Mouse (Mus musculus): Measurements from ENCODE around the gene Ccl3.

DNA sequence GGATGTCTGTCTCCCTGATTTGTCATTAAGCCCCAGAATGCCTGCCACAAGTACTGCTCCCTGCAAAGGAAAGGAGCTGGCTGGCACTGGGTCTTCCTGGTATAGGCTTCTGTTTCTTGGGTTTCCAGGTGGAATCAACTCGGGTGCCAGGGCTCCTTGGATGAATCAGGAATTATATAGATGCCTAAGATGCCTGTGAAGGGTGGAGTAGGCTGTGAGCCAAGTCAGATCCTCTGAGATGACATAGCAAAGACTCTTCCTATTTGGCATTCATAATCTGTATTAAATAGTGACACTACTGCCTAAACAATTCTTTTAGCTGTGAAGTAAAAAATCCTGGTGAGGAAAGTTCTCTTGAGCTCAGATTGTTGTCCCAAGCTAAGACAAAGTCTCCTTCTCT lies 42.8 kb downstream of the Ccl3 start:
- no peak for TF ChIP-seq CTCF (IDR thresholded peaks at IDR 0.05; ENCODE audit: control insufficient read depth, insufficient read depth, low read length)
- TF ChIP-seq POLR2A (IDR thresholded peaks at IDR 0.05; ENCODE audit: borderline replicate concordance, control insufficient read depth, low read depth, low read length) = no peak

All from bone marrow, adult 2 months (tissue).